In genomic region chr11:72394694-72395093, GRCm38 (mm10) we compare ENCODE assay signal across 29 mouse cellular contexts. TPM values are rescaled to one million over a fixed set of nuclear protein-coding genes. Genes with fewer than 3 reads are reported as not detected.
DNase-seq lines count a peak whose midpoint lies in the region; ATAC-seq lines count a peak whose summit lies in the region.
"Had no signal": no experiment of that assay in that cellular context is flagged by ENCODE, and none has a peak within 500 bp of the region (broad histone marks: within the 10 kb centered on the region; RNA-seq: fewer than 3 reads in every experiment).

No protein-coding gene starts in this region.

- no peak for ATAC-seq in heart, embryonic 11.5 days (replicated peaks; ENCODE audit: insufficient number of reproducible peaks, low FRiP score, low TSS enrichment)
- no peak for ATAC-seq in intestine, embryonic 16.5 days
- no peak for ATAC-seq in intestine, embryonic 15.5 days
- no peak for ATAC-seq in lung, embryonic 15.5 days (ENCODE audit: borderline replicate concordance, extremely low read depth, low FRiP score, low TSS enrichment)
- ATAC-seq: forebrain, embryonic 13.5 days; midbrain, embryonic 13.5 days had no signal

- H3K4me3 ChIP-seq in heart, embryonic 11.5 days (ENCODE audit: low read depth, low read length) = no peak overlapping the region
- no peak overlapping the region for H3K4me3 ChIP-seq in intestine, embryonic 16.5 days (ENCODE audit: low read length)
- H3K4me3 ChIP-seq in intestine, embryonic 15.5 days (replicated peaks) = no peak overlapping the region
- no peak overlapping the region for H3K4me3 ChIP-seq in lung, embryonic 15.5 days
- no peak overlapping the region for H3K4me3 ChIP-seq in limb, embryonic 10.5 days
- H3K4me3 ChIP-seq: forebrain, embryonic 13.5 days; heart, adult 2 months; hindbrain, embryonic 13.5 days; limb, embryonic 12.5 days; liver, embryonic 15.5 days; midbrain, embryonic 13.5 days had no signal

- peaks cover 38% of the 10 kb centered on the region for H3K4me1 ChIP-seq in heart, embryonic 11.5 days (ENCODE audit: control insufficient read depth, insufficient read depth, low read length)
- peaks cover 16% of the 10 kb centered on the region for H3K4me1 ChIP-seq in intestine, embryonic 16.5 days (ENCODE audit: control insufficient read depth, insufficient read depth, low read length)
- peaks cover 29% of the 10 kb centered on the region for H3K4me1 ChIP-seq in intestine, embryonic 15.5 days (replicated peaks)
- H3K4me1 ChIP-seq in lung, embryonic 15.5 days = peaks cover 78% of the 10 kb centered on the region
- peaks cover 27% of the 10 kb centered on the region for H3K4me1 ChIP-seq in limb, embryonic 10.5 days
- H3K4me1 ChIP-seq: liver, embryonic 15.5 days had no signal

- no peak overlapping the region for H3K9ac ChIP-seq in heart, embryonic 11.5 days (ENCODE audit: low read depth, low read length)
- peak overlapping the region; percentile 7; the same call in 1 of the 2 replicates for H3K9ac ChIP-seq in intestine, embryonic 16.5 days (ENCODE audit: low read depth, low read length)
- H3K9ac ChIP-seq in intestine, embryonic 15.5 days = no peak overlapping the region
- H3K9ac ChIP-seq in lung, embryonic 15.5 days = no peak overlapping the region
- H3K9ac ChIP-seq: forebrain, embryonic 13.5 days; hindbrain, embryonic 13.5 days; limb, embryonic 12.5 days; liver, embryonic 15.5 days; midbrain, embryonic 13.5 days had no signal

- no peak for DNase-seq in heart, postnatal 25 days (ENCODE audit: low spot score)
- DNase-seq in lung, postnatal 36 days = no peak
- no peak for DNase-seq in limb, embryonic 10.5 days (ENCODE audit: low spot score)
- no peak for DNase-seq in cerebellum, postnatal 25 days
- DNase-seq: adrenal gland, postnatal 14 days; cerebellum, adult 11 months; cerebellum, postnatal 10 days; gastrocnemius, postnatal 14 days; heart, adult 2 months; heart, postnatal 4 days; kidney, adult 11 months; lung, postnatal 10 days; thymus, postnatal 4 days had no signal

- no peaks in the 10 kb centered on the region for H3K27me3 ChIP-seq in heart, embryonic 11.5 days (ENCODE audit: control insufficient read depth, insufficient read depth, low read length)
- no peaks in the 10 kb centered on the region for H3K27me3 ChIP-seq in intestine, embryonic 16.5 days (replicated peaks; ENCODE audit: control insufficient read depth, insufficient read depth, low read length)
- no peaks in the 10 kb centered on the region for H3K27me3 ChIP-seq in intestine, embryonic 15.5 days (replicated peaks)
- no peaks in the 10 kb centered on the region for H3K27me3 ChIP-seq in lung, embryonic 15.5 days
- H3K27me3 ChIP-seq in limb, embryonic 10.5 days (ENCODE audit: low read depth, poor library complexity, severe bottlenecking) = no peaks in the 10 kb centered on the region
- H3K27me3 ChIP-seq: forebrain, embryonic 13.5 days; hindbrain, embryonic 13.5 days; limb, embryonic 12.5 days; liver, embryonic 15.5 days; midbrain, embryonic 13.5 days had no signal

- 53% methylated on average over 2 of the region's 2 CpGs for WGBS in heart, embryonic 11.5 days (ENCODE audit: insufficient replicate concordance)
- 85% methylated on average over 2 of the region's 2 CpGs for WGBS in intestine, embryonic 16.5 days
- WGBS in intestine, embryonic 15.5 days = 95% methylated on average over 2 of the region's 2 CpGs
- 75% methylated on average over 2 of the region's 2 CpGs for WGBS in lung, embryonic 15.5 days
- 90% methylated on average over 2 of the region's 2 CpGs for WGBS in limb, embryonic 10.5 days

- peak overlapping the region; percentile 36; the same call in 1 of the 2 replicates for H3K27ac ChIP-seq in heart, embryonic 11.5 days (ENCODE audit: low read depth, low read length)
- H3K27ac ChIP-seq in intestine, embryonic 16.5 days (ENCODE audit: low read length) = no peak overlapping the region
- H3K27ac ChIP-seq in intestine, embryonic 15.5 days = no peak overlapping the region
- peak overlapping the region; percentile 89 for H3K27ac ChIP-seq in lung, embryonic 15.5 days
- H3K27ac ChIP-seq in limb, embryonic 10.5 days = 0 out of 2 replicates have a peak overlapping the region, but pooled peaks have one; percentile 4
- H3K27ac ChIP-seq: forebrain, embryonic 13.5 days; heart, adult 2 months; hindbrain, embryonic 13.5 days; limb, embryonic 12.5 days; liver, embryonic 15.5 days; midbrain, embryonic 13.5 days had no signal

- intact Hi-C loops in heart, postnatal 25 days (cut with DNase I) = no loop called here

- H3K9me3 ChIP-seq in heart, embryonic 11.5 days (replicated peaks; ENCODE audit: control insufficient read depth, low read length) = no peaks in the 10 kb centered on the region
- no peaks in the 10 kb centered on the region for H3K9me3 ChIP-seq in intestine, embryonic 16.5 days (ENCODE audit: control insufficient read depth, low read length)
- no peaks in the 10 kb centered on the region for H3K9me3 ChIP-seq in intestine, embryonic 15.5 days
- no peaks in the 10 kb centered on the region for H3K9me3 ChIP-seq in lung, embryonic 15.5 days
- H3K9me3 ChIP-seq in limb, embryonic 10.5 days (replicated peaks) = no peaks in the 10 kb centered on the region
- H3K9me3 ChIP-seq: forebrain, embryonic 13.5 days; hindbrain, embryonic 13.5 days; limb, embryonic 12.5 days; liver, embryonic 15.5 days; midbrain, embryonic 13.5 days had no signal

- no peak overlapping the region for H3K4me2 ChIP-seq in heart, embryonic 11.5 days
- no peak overlapping the region for H3K4me2 ChIP-seq in intestine, embryonic 16.5 days (ENCODE audit: low read depth, low read length)
- no peak overlapping the region for H3K4me2 ChIP-seq in intestine, embryonic 15.5 days (replicated peaks)
- no peak overlapping the region for H3K4me2 ChIP-seq in lung, embryonic 15.5 days
- H3K4me2 ChIP-seq: forebrain, embryonic 13.5 days; hindbrain, embryonic 13.5 days; limb, embryonic 12.5 days; liver, embryonic 15.5 days; midbrain, embryonic 13.5 days had no signal

- H3K36me3 ChIP-seq in heart, embryonic 11.5 days (ENCODE audit: control insufficient read depth, insufficient read depth, low read length) = peaks cover 13% of the 10 kb centered on the region
- H3K36me3 ChIP-seq in intestine, embryonic 16.5 days (ENCODE audit: control insufficient read depth, insufficient read depth, low read length) = peaks cover under 1% of the 10 kb centered on the region; the same call in 1 of the 2 replicates
- 0 out of 2 replicates have a peak, but pooled peaks cover 1% of the 10 kb centered on the region for H3K36me3 ChIP-seq in intestine, embryonic 15.5 days
- H3K36me3 ChIP-seq in lung, embryonic 15.5 days = peaks cover 38% of the 10 kb centered on the region
- H3K36me3 ChIP-seq in limb, embryonic 10.5 days = no peaks in the 10 kb centered on the region
- H3K36me3 ChIP-seq: hindbrain, embryonic 13.5 days; liver, embryonic 15.5 days; midbrain, embryonic 13.5 days had no signal

RNA-seq across cellular contexts. Expression of gene Smtnl2, which starts 16.8 kb away (rescaled TPM):
- polyA plus RNA-seq in heart, embryonic 11.5 days (2014; fragmentation: Nextera tagmentation; extraction: Ambion mirVana) = 107 and 123 TPM in 2 replicates
- total RNA-seq in heart, postnatal 25 days (2021) = 10 to 100 TPM; 19.0 to 21.6 TPM
- polyA plus RNA-seq in intestine, embryonic 16.5 days (2015; fragmentation: Nextera tagmentation; extraction: Ambion mirVana) = 27.3 and 28.9 TPM in 2 replicates
- 41.9 and 45.0 TPM in 2 replicates for polyA plus RNA-seq in intestine, embryonic 15.5 days (2015; fragmentation: Nextera tagmentation; extraction: Ambion mirVana)
- 156 and 158 TPM in 2 replicates for polyA plus RNA-seq in lung, embryonic 15.5 days (2015; fragmentation: Nextera tagmentation; extraction: Ambion mirVana)
- polyA plus RNA-seq in limb, embryonic 10.5 days (2016; fragmentation: Nextera tagmentation; extraction: Ambion mirVana) = 11.7 and 14.2 TPM in 2 replicates
- total RNA-seq: megakaryocyte, adult 5-6 weeks; monocyte, adult 5-6 weeks had no signal

RNA-seq across cellular contexts. Expression of gene Tekt1, which starts 32.5 kb away (rescaled TPM):
- 0.52 and 0.99 TPM in 2 replicates for polyA plus RNA-seq in heart, embryonic 11.5 days (2014; fragmentation: Nextera tagmentation; extraction: Ambion mirVana)
- not detected for total RNA-seq in heart, postnatal 25 days (2021)
- polyA plus RNA-seq in intestine, embryonic 16.5 days (2015; fragmentation: Nextera tagmentation; extraction: Ambion mirVana) = 0.16 and 0.26 TPM in 2 replicates
- 0.19 and 0.33 TPM in 2 replicates for polyA plus RNA-seq in intestine, embryonic 15.5 days (2015; fragmentation: Nextera tagmentation; extraction: Ambion mirVana)
- 11.4 and 11.8 TPM in 2 replicates for polyA plus RNA-seq in lung, embryonic 15.5 days (2015; fragmentation: Nextera tagmentation; extraction: Ambion mirVana)
- 5.0 and 5.4 TPM in 2 replicates for polyA plus RNA-seq in limb, embryonic 10.5 days (2016; fragmentation: Nextera tagmentation; extraction: Ambion mirVana)
- total RNA-seq: adrenal gland, postnatal 14 days; heart, adult 2 months; liver, adult 2 months; megakaryocyte, adult 5-6 weeks; monocyte, adult 5-6 weeks had no signal
- polyA plus RNA-seq: liver, adult 2 months; liver, embryonic 15.5 days had no signal

RNA-seq across cellular contexts. Expression of gene Ggt6, which starts 40.6 kb away (rescaled TPM):
- polyA plus RNA-seq in heart, embryonic 11.5 days (2014; fragmentation: Nextera tagmentation; extraction: Ambion mirVana) = not detected in 2 replicates
- under 1 TPM in 1 of 2 experiments, not detected in 1; 0.31 TPM for total RNA-seq in heart, postnatal 25 days (2021)
- 19.2 and 21.2 TPM in 2 replicates for polyA plus RNA-seq in intestine, embryonic 16.5 days (2015; fragmentation: Nextera tagmentation; extraction: Ambion mirVana)
- polyA plus RNA-seq in intestine, embryonic 15.5 days (2015; fragmentation: Nextera tagmentation; extraction: Ambion mirVana) = 11.5 and 14.4 TPM in 2 replicates
- 0.14 and 0.26 TPM in 2 replicates for polyA plus RNA-seq in lung, embryonic 15.5 days (2015; fragmentation: Nextera tagmentation; extraction: Ambion mirVana)
- 0.08 TPM in 1 of 2 replicates, not detected in the other for polyA plus RNA-seq in limb, embryonic 10.5 days (2016; fragmentation: Nextera tagmentation; extraction: Ambion mirVana)
- total RNA-seq: heart, adult 2 months; heart, postnatal 4 days; layer of hippocampus, postnatal 10 days; left cerebral cortex, postnatal 14 days; megakaryocyte, adult 5-6 weeks; monocyte, adult 5-6 weeks had no signal
- polyA plus RNA-seq: embryonic facial prominence, embryonic 11.5 days; forebrain, embryonic 13.5 days; hindbrain, embryonic 13.5 days; midbrain, embryonic 13.5 days; neural tube, embryonic 14.5 days had no signal

RNA-seq across cellular contexts. Expression of gene Mybbp1a, which starts 46.5 kb away (rescaled TPM):
- 93.8 and 101 TPM in 2 replicates for polyA plus RNA-seq in heart, embryonic 11.5 days (2014; fragmentation: Nextera tagmentation; extraction: Ambion mirVana)
- 10 to 100 TPM; 40.9 to 42.8 TPM for total RNA-seq in heart, postnatal 25 days (2021)
- polyA plus RNA-seq in intestine, embryonic 16.5 days (2015; fragmentation: Nextera tagmentation; extraction: Ambion mirVana) = 119 and 141 TPM in 2 replicates
- 171 and 172 TPM in 2 replicates for polyA plus RNA-seq in intestine, embryonic 15.5 days (2015; fragmentation: Nextera tagmentation; extraction: Ambion mirVana)
- polyA plus RNA-seq in lung, embryonic 15.5 days (2015; fragmentation: Nextera tagmentation; extraction: Ambion mirVana) = 137 and 140 TPM in 2 replicates
- 234 and 274 TPM in 2 replicates for polyA plus RNA-seq in limb, embryonic 10.5 days (2016; fragmentation: Nextera tagmentation; extraction: Ambion mirVana)

Comparison
In these comparisons a context has a peak if more than half of its experiments do, and no peak if none do; other contexts are left out.
1. H3K27ac ChIP-seq: peak in heart, embryonic 11.5 days (single experiment), lung, embryonic 15.5 days (single experiment) and limb, embryonic 10.5 days (single experiment); none in intestine, embryonic 16.5 days (single experiment) and intestine, embryonic 15.5 days (single experiment).